Mouse (Mus musculus): ENCODE results near the gene Dcaf8. TPM values are rescaled to one million over a fixed set of nuclear protein-coding genes. Genes with fewer than 3 reads are reported as not detected.
A peak's percentile ranks its signal among the peaks of the same experiment; 100 is the strongest.
"Not testable (repeated sequence)": the region's sequence is repeated elsewhere in the genome, so short reads cannot be mapped to it uniquely, and the experiment has no call there.

Dcaf8 gene
- polyA plus RNA-seq, 1 experiment from 2014 or later, result 48.3 TPM

DNA sequence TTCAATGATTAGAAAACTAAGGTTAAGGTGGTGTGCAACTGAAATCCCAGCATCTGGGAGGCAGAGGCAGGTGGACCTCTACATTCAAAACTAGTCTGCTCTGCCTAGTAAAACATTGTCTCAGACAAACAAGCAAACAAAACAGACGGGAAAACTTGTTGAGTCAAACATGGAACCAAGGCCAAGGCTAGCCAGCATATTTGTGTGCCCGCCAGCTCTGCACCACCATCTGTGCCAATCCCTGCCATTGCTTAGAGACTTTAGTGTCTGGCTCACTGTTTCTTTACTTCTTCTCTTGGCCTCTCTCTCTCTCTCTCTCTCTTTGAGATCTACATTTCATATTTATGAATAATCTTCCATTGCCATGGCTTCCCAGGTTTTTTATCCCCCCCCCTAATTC, 80.3 kb downstream of the Dcaf8 start:
- Histone ChIP-seq H3K4me3 (ENCODE audit: low read depth, low read length) (no peak overlapping the region), H3K4me1 (ENCODE audit: insufficient read depth) (no peaks in the 10 kb centered on the region), H3K9me3 (ENCODE audit: low read length) (no peaks in the 10 kb centered on the region), H3K36me3 (replicated peaks; ENCODE audit: insufficient read depth, low read length) (no peaks in the 10 kb centered on the region), H3K9ac (replicated peaks) (no peak overlapping the region), H3K27me3 (ENCODE audit: insufficient read depth, low read length) (no peaks in the 10 kb centered on the region), H3K27ac (ENCODE audit: low read depth) (no peak overlapping the region), H3K4me2 (ENCODE audit: low read depth, low read length) (no peak overlapping the region)
- TF ChIP-seq EP300 (IDR thresholded peaks at IDR 0.05; ENCODE audit: low read depth), result no peak
- no peak for TF ChIP-seq CTCF (IDR thresholded peaks at IDR 0.05; ENCODE audit: low read depth)
- ATAC-seq, result no peak
- no peak for DNase-seq
- WGBS (ENCODE audit: insufficient replicate concordance), result 68% methylated on average over 2 of the region's 2 CpGs

DNA sequence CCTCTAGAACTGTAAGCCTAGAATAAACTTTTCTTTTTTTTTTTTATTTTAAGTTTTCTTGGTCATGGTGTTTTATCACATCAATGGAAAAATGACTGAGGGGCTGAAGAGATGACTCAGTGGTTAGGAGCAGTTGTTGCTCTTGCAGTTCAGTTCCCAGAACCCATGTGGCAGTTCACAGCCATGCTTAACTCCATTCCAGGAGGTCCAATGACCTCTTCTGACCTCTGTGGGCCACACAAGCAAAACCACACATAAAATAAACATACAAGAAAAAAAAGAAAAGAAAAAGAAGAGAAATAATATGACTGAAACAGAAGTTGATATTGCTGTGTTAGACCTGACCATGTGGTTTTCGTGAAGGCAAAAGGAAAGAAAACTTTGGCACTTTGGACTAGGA, 81.3 kb downstream of the Dcaf8 start:
- Histone ChIP-seq H3K4me3 (ENCODE audit: low read depth, low read length) (no peak overlapping the region), H3K4me2 (ENCODE audit: low read depth, low read length) (no peak overlapping the region)
- WGBS (ENCODE audit: insufficient replicate concordance), result 63% methylated on average over 1 of the region's 1 CpGs

DNA sequence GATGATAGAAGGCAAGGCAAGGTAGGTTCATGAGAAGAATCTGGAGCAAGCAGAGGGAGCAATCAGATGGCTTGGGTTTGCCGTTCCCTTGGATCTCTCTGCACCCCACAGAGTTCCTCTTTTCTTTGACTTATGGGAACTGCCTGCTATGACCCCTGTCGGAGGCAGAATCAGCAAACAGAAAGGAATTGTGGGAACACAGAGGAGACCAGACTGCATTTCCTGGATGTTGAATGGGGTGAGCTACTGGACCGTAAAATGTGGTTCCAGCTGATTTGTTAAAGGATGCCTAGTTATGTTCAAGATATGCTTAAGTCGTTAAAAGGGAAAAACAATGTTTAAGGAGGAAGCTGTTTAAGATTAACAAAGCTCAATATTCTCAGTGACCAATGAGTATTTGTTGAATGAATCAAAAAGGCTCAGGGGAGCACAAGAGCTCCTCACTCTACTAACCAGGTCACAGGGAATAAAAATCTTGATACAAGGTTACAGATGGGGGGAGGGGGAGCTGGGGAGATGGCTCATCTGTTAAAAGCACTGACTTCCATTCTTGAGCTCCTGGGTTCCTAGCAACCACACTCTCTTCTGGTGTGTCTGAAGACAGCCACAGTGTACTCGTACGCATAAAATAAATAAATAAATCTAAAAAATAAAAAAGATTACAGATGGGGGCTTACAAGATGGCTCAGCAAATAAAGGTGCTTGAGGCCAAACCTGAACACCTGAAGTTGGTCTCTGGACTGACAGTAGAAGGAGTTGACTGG, 93.2 kb downstream of the Dcaf8 start:
- Histone ChIP-seq H3K27ac (ENCODE audit: low read depth) (no peak overlapping the region), H3K36me3 (replicated peaks; ENCODE audit: insufficient read depth, low read length) (no peaks in the 10 kb centered on the region), H3K27me3 (ENCODE audit: insufficient read depth, low read length) (peaks cover 16% of the 10 kb centered on the region; the same call in 1 of the 2 replicates), H3K4me3 (ENCODE audit: low read depth, low read length) (no peak overlapping the region), H3K4me1 (ENCODE audit: insufficient read depth) (no peaks in the 10 kb centered on the region), H3K9ac (replicated peaks) (no peak overlapping the region), H3K9me3 (ENCODE audit: low read length) (no peaks in the 10 kb centered on the region), H3K4me2 (ENCODE audit: low read depth, low read length) (no peak overlapping the region)
- 38% methylated on average over 6 of the region's 6 CpGs for WGBS (ENCODE audit: insufficient replicate concordance)
- TF ChIP-seq CTCF (IDR thresholded peaks at IDR 0.05; ENCODE audit: low read depth) (no peak), EP300 (IDR thresholded peaks at IDR 0.05; ENCODE audit: low read depth) (no peak)
- DNase-seq (no peak), ATAC-seq (no peak)

More for the DNA sequence above, 81.3 kb downstream of the Dcaf8 start:
- Histone ChIP-seq H3K9ac (replicated peaks) (no peak overlapping the region), H3K36me3 (replicated peaks; ENCODE audit: insufficient read depth, low read length) (no peaks in the 10 kb centered on the region), H3K9me3 (ENCODE audit: low read length) (no peaks in the 10 kb centered on the region), H3K4me1 (ENCODE audit: insufficient read depth) (no peaks in the 10 kb centered on the region), H3K27ac (ENCODE audit: low read depth) (no peak overlapping the region), H3K27me3 (ENCODE audit: insufficient read depth, low read length) (no peaks in the 10 kb centered on the region)
- TF ChIP-seq CTCF (IDR thresholded peaks at IDR 0.05; ENCODE audit: low read depth), result no peak
- no peak for TF ChIP-seq EP300 (IDR thresholded peaks at IDR 0.05; ENCODE audit: low read depth)
- no peak for DNase-seq
- ATAC-seq, result no peak

DNA sequence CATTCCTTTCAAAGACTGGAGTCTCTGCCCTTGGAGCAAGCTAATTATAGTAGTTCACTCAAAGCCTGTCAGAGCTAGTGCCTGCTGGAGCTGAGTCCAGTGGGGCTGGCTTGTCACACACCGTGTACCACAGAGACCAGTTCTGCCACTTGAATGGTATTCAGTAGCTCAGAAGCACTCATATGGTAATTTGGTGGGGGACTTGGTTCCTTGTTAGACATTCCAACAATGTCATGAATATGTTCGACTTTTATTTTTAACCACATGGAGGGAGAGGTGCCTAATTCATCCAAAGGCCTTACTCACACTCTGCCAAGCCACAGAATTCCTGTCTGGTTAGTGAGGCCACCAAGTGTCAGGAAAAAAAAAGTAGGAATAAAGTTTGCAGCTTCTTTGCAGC, 94.5 kb downstream of the Dcaf8 start:
- TF ChIP-seq EP300 (IDR thresholded peaks at IDR 0.05; ENCODE audit: low read depth) (no peak), CTCF (IDR thresholded peaks at IDR 0.05; ENCODE audit: low read depth) (no peak)
- Histone ChIP-seq H3K4me3 (ENCODE audit: low read depth, low read length) (no peak overlapping the region), H3K27ac (ENCODE audit: low read depth) (no peak overlapping the region), H3K4me1 (ENCODE audit: insufficient read depth) (no peaks in the 10 kb centered on the region), H3K9me3 (ENCODE audit: low read length) (no peaks in the 10 kb centered on the region), H3K4me2 (ENCODE audit: low read depth, low read length) (no peak overlapping the region), H3K9ac (replicated peaks) (no peak overlapping the region), H3K27me3 (ENCODE audit: insufficient read depth, low read length) (peaks cover 16% of the 10 kb centered on the region; the same call in 1 of the 2 replicates), H3K36me3 (replicated peaks; ENCODE audit: insufficient read depth, low read length) (no peaks in the 10 kb centered on the region)
- ATAC-seq (no peak), DNase-seq (no peak)
- WGBS (ENCODE audit: insufficient replicate concordance), result 59% methylated on average over 2 of the region's 2 CpGs

DNA sequence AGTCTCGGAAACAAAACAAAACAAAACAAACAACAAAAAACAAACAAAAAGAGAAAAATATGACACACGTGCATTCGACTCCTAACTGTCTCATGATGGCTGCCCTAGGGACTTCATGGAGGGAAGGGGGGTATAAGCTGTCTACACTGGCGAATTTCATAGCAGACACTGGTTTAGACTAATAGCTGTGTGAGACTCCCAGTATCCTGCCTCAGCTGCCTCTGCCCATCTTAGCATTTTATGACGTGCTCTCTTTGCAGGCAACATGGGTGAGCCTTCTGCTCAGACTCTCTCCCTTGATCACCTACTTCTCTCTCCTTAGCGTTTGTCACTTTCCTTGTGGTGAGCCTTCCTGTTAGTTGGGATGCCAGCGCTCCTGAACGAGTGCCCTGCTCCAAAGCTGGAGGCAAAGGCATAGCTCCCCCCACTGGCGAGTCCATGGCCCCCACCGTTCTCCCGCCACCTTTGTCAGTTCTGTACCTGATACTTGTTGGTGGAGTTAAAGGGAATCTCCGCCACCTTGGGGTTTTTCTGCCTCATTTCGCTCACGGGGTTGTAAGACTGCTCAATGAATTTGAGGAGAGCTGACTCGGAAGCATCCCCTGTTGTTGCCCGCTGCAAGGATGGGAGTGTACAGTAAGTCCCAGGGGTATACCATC, 95.8 kb downstream of the Dcaf8 start:
- H3K36me3 ChIP-seq (replicated peaks; ENCODE audit: insufficient read depth, low read length), result no peaks in the 10 kb centered on the region
- H3K4me1 ChIP-seq (ENCODE audit: insufficient read depth), result no peaks in the 10 kb centered on the region
- ATAC-seq (no peak), DNase-seq (no peak)
- no peak for TF ChIP-seq EP300 (IDR thresholded peaks at IDR 0.05; ENCODE audit: low read depth)
- TF ChIP-seq CTCF (IDR thresholded peaks at IDR 0.05; ENCODE audit: low read depth), result peak; percentile 39; the same call in 1 of the 2 replicates
- no peaks in the 10 kb centered on the region for H3K9me3 ChIP-seq (ENCODE audit: low read length)
- H3K27me3 ChIP-seq (ENCODE audit: insufficient read depth, low read length), result peaks cover 16% of the 10 kb centered on the region; the same call in 1 of the 2 replicates
- H3K4me3 ChIP-seq (ENCODE audit: low read depth, low read length), result no peak overlapping the region
- WGBS (ENCODE audit: insufficient replicate concordance), result 31% methylated on average over 16 of the region's 16 CpGs
- H3K27ac ChIP-seq (ENCODE audit: low read depth), result no peak overlapping the region
- no peak overlapping the region for H3K4me2 ChIP-seq (ENCODE audit: low read depth, low read length)
- H3K9ac ChIP-seq (replicated peaks), result no peak overlapping the region

DNA sequence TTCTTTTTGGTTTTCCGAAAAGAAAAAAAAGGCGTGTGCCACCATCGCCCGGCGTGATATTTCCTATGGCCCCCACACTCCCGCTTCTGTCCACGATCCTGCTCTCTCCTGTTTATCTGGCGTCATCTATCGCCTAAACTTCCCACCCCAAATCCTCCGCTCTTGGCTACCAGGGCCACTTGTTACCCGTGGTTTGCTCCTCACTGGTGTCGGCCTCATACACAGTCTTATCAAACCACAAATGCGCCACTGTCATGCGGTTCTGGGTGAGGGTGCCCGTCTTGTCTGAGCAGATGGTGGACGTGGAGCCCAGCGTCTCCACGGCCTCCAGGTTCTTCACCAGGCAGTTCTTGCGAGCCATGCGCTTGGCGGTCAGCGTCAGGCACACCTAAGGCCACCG, 96.8 kb downstream of the Dcaf8 start:
- Histone ChIP-seq H3K27me3 (ENCODE audit: insufficient read depth, low read length) (peaks cover 16% of the 10 kb centered on the region; the same call in 1 of the 2 replicates), H3K4me2 (ENCODE audit: low read depth, low read length) (peak overlapping the region; percentile 24; the same call in 1 of the 2 replicates)
- H3K4me3 ChIP-seq (ENCODE audit: low read depth, low read length); DNase-seq; ATAC-seq; H3K36me3 ChIP-seq (replicated peaks; ENCODE audit: insufficient read depth, low read length); H3K4me1 ChIP-seq (ENCODE audit: insufficient read depth); H3K9ac ChIP-seq (replicated peaks); H3K9me3 ChIP-seq (ENCODE audit: low read length); H3K27ac ChIP-seq (ENCODE audit: low read depth): not testable (repeated sequence)
- WGBS (ENCODE audit: insufficient replicate concordance), result 33% methylated on average over 23 of the region's 23 CpGs

Other genes starting within 250 kb of the Dcaf8 start
- 6.8 and 7.2 TPM in 2 replicates for gene Slamf6, start 230.6 kb upstream of the Dcaf8 start, polyA plus RNA-seq (2015; fragmentation: Nextera tagmentation; extraction: Ambion mirVana)
- gene Vangl2, start 119.6 kb upstream of the Dcaf8 start, polyA plus RNA-seq (2015; fragmentation: Nextera tagmentation; extraction: Ambion mirVana), result 0.71 and 0.78 TPM in 2 replicates
- not detected in 2 replicates for gene Nhlh1, start 90.5 kb upstream of the Dcaf8 start, polyA plus RNA-seq (2015; fragmentation: Nextera tagmentation; extraction: Ambion mirVana)
- 50.2 and 55.4 TPM in 2 replicates for gene Copa, start 65.6 kb upstream of the Dcaf8 start, polyA plus RNA-seq (2015; fragmentation: Nextera tagmentation; extraction: Ambion mirVana)
- 36.7 and 41.8 TPM in 2 replicates for gene Ncstn, start 65.3 kb upstream of the Dcaf8 start, polyA plus RNA-seq (2015; fragmentation: Nextera tagmentation; extraction: Ambion mirVana)
- gene Pex19, start 21.3 kb upstream of the Dcaf8 start, polyA plus RNA-seq (2015; fragmentation: Nextera tagmentation; extraction: Ambion mirVana), result 85.9 and 91.7 TPM in 2 replicates
- gene Pea15a, start 58.7 kb downstream of the Dcaf8 start, polyA plus RNA-seq (2015; fragmentation: Nextera tagmentation; extraction: Ambion mirVana), result 14.1 and 14.5 TPM in 2 replicates
- gene Casq1, start 71.8 kb downstream of the Dcaf8 start, polyA plus RNA-seq (2015; fragmentation: Nextera tagmentation; extraction: Ambion mirVana), result 0.61 and 9.1 TPM in 2 replicates
- 0.04 and 0.08 TPM in 2 replicates for gene Atp1a4, start 110.3 kb downstream of the Dcaf8 start, polyA plus RNA-seq (2015; fragmentation: Nextera tagmentation; extraction: Ambion mirVana)
- 12.8 and 13.1 TPM in 2 replicates for gene Igsf8, start 113.6 kb downstream of the Dcaf8 start, polyA plus RNA-seq (2015; fragmentation: Nextera tagmentation; extraction: Ambion mirVana)
- 0.29 and 1.4 TPM in 2 replicates for gene Atp1a2, start 150.0 kb downstream of the Dcaf8 start, polyA plus RNA-seq (2015; fragmentation: Nextera tagmentation; extraction: Ambion mirVana)
- gene Kcnj9, start 181.2 kb downstream of the Dcaf8 start, polyA plus RNA-seq (2015; fragmentation: Nextera tagmentation; extraction: Ambion mirVana), result 0.07 TPM in 2 replicates
- gene Kcnj10, start 193.1 kb downstream of the Dcaf8 start, polyA plus RNA-seq (2015; fragmentation: Nextera tagmentation; extraction: Ambion mirVana), result 0.17 and 0.19 TPM in 2 replicates
- 1.8 TPM in 2 replicates for gene Pigm, start 228.5 kb downstream of the Dcaf8 start, polyA plus RNA-seq (2015; fragmentation: Nextera tagmentation; extraction: Ambion mirVana)

Data from liver, postnatal 0 days (tissue).